Mouse (Mus musculus): ENCODE results near the gene Csrnp2. TPM values are rescaled to one million over a fixed set of nuclear protein-coding genes. Genes with fewer than 3 reads are reported as not detected.

Csrnp2 gene
- total and polyA plus RNA-seq, 2 experiments from 2014 or later, result 36.3 to 67.1 TPM

GRCm38 (mm10) chr15:100463712-100464111 lies 31.6 kb downstream of the Csrnp2 start:
- TF ChIP-seq CTCF (IDR thresholded peaks at IDR 0.05; ENCODE audit: low read depth), result peak; percentile 74

GRCm38 (mm10) chr15:100462086-100462485 lies 33.2 kb downstream of the Csrnp2 start:
- no peaks in the 10 kb centered on the region for H3K36me3 ChIP-seq (ENCODE audit: insufficient read depth)
- TF ChIP-seq CTCF (IDR thresholded peaks at IDR 0.05; ENCODE audit: low read depth), result no peak
- no peak overlapping the region for H3K27ac ChIP-seq (ENCODE audit: low read depth, low read length)
- no peaks in the 10 kb centered on the region for H3K9me3 ChIP-seq (ENCODE audit: low read length)
- no peak overlapping the region for H3K9ac ChIP-seq
- WGBS, result 56% methylated on average over 5 of the region's 5 CpGs
- no peak overlapping the region for H3K4me3 ChIP-seq (ENCODE audit: low read depth, low read length)
- H3K4me1 ChIP-seq (ENCODE audit: insufficient read depth), result no peaks in the 10 kb centered on the region
- no peaks in the 10 kb centered on the region for H3K27me3 ChIP-seq (ENCODE audit: insufficient read depth, low read length)
- ATAC-seq (no peak), DNase-seq (no peak)
- H3K4me2 ChIP-seq (ENCODE audit: low read depth), result no peak overlapping the region

More at GRCm38 (mm10) chr15:100463712-100464111, 31.6 kb downstream of the Csrnp2 start:
- Histone ChIP-seq H3K4me2 (ENCODE audit: low read depth) (no peak overlapping the region), H3K27ac (ENCODE audit: low read depth, low read length) (no peak overlapping the region), H3K36me3 (ENCODE audit: insufficient read depth) (no peaks in the 10 kb centered on the region; the same call in 1 of the 2 replicates), H3K9ac (no peak overlapping the region), H3K9me3 (ENCODE audit: low read length) (no peaks in the 10 kb centered on the region), H3K4me1 (ENCODE audit: insufficient read depth) (0 out of 2 replicates have a peak, but pooled peaks cover 3% of the 10 kb centered on the region), H3K4me3 (ENCODE audit: low read depth, low read length) (no peak overlapping the region), H3K27me3 (ENCODE audit: insufficient read depth, low read length) (no peaks in the 10 kb centered on the region)
- DNase-seq, result peak; percentile 69
- ATAC-seq, result peak; percentile 63
- 29% methylated on average over 6 of the region's 6 CpGs for WGBS

GRCm38 (mm10) chr15:100461646-100462045 lies 33.6 kb downstream of the Csrnp2 start:
- Histone ChIP-seq H3K36me3 (ENCODE audit: insufficient read depth) (no peaks in the 10 kb centered on the region), H3K4me3 (ENCODE audit: low read depth, low read length) (no peak overlapping the region), H3K4me2 (ENCODE audit: low read depth) (no peak overlapping the region), H3K4me1 (ENCODE audit: insufficient read depth) (no peaks in the 10 kb centered on the region), H3K27me3 (ENCODE audit: insufficient read depth, low read length) (no peaks in the 10 kb centered on the region), H3K27ac (ENCODE audit: low read depth, low read length) (no peak overlapping the region), H3K9ac (no peak overlapping the region), H3K9me3 (ENCODE audit: low read length) (no peaks in the 10 kb centered on the region)
- no peak for TF ChIP-seq CTCF (IDR thresholded peaks at IDR 0.05; ENCODE audit: low read depth)
- ATAC-seq (no peak), DNase-seq (no peak)
- WGBS, result 67% methylated on average over 9 of the region's 9 CpGs

- 14% methylated on average over 12 of the region's 12 CpGs for whole genome bisulfite sequencing
- Histone ChIP-seq H3K27me3 (ENCODE audit: insufficient read depth, low read length) (no peaks in the 10 kb centered on the region), H3K27ac (ENCODE audit: low read depth, low read length) (no peak overlapping the region), H3K4me1 (ENCODE audit: insufficient read depth) (no peaks in the 10 kb centered on the region), H3K4me2 (ENCODE audit: low read depth) (no peak overlapping the region), H3K4me3 (ENCODE audit: low read depth, low read length) (no peak overlapping the region), H3K9me3 (ENCODE audit: low read length) (no peaks in the 10 kb centered on the region), H3K9ac (no peak overlapping the region), H3K36me3 (ENCODE audit: insufficient read depth) (no peaks in the 10 kb centered on the region)
- ATAC-seq, result no peak
- no peak for DNase-seq
- TF ChIP-seq CTCF (IDR thresholded peaks at IDR 0.05; ENCODE audit: low read depth), result no peak
Measured at GRCm38 (mm10) chr15:100460942-100461341, 34.3 kb downstream of the Csrnp2 start.

- 38% methylated on average over 10 of the region's 10 CpGs for WGBS
- no peaks in the 10 kb centered on the region for H3K4me1 ChIP-seq (ENCODE audit: insufficient read depth)
- no peak overlapping the region for H3K27ac ChIP-seq (ENCODE audit: low read depth, low read length)
- no peak overlapping the region for H3K9ac ChIP-seq
- no peaks in the 10 kb centered on the region for H3K9me3 ChIP-seq (ENCODE audit: low read length)
- H3K4me3 ChIP-seq (ENCODE audit: low read depth, low read length), result no peak overlapping the region
- ATAC-seq (no peak), DNase-seq (peak; percentile 74)
- no peaks in the 10 kb centered on the region for H3K36me3 ChIP-seq (ENCODE audit: insufficient read depth)
- no peaks in the 10 kb centered on the region for H3K27me3 ChIP-seq (ENCODE audit: insufficient read depth, low read length)
- TF ChIP-seq CTCF (IDR thresholded peaks at IDR 0.05; ENCODE audit: low read depth), result peak; percentile 69
- no peak overlapping the region for H3K4me2 ChIP-seq (ENCODE audit: low read depth)
Measured at GRCm38 (mm10) chr15:100458055-100458454, 37.2 kb downstream of the Csrnp2 start.

- no peak overlapping the region for H3K4me3 ChIP-seq (ENCODE audit: low read depth, low read length)
- ATAC-seq, result peak; percentile 92
- no peaks in the 10 kb centered on the region for H3K9me3 ChIP-seq (ENCODE audit: low read length)
- DNase-seq, result peak; percentile 89
- H3K4me1 ChIP-seq (ENCODE audit: insufficient read depth), result no peaks in the 10 kb centered on the region
- TF ChIP-seq CTCF (IDR thresholded peaks at IDR 0.05; ENCODE audit: low read depth), result peak; percentile 95
- H3K27ac ChIP-seq (ENCODE audit: low read depth, low read length), result no peak overlapping the region
- H3K27me3 ChIP-seq (ENCODE audit: insufficient read depth, low read length), result no peaks in the 10 kb centered on the region
- no peak overlapping the region for H3K4me2 ChIP-seq (ENCODE audit: low read depth)
- WGBS, result 10% methylated on average over 17 of the region's 17 CpGs
- no peak overlapping the region for H3K9ac ChIP-seq
- H3K36me3 ChIP-seq (ENCODE audit: insufficient read depth), result no peaks in the 10 kb centered on the region
Measured at GRCm38 (mm10) chr15:100457340-100457739, 37.9 kb downstream of the Csrnp2 start.

- 61% methylated on average over 7 of the region's 7 CpGs for WGBS
- H3K27me3 ChIP-seq (ENCODE audit: insufficient read depth, low read length), result no peaks in the 10 kb centered on the region
- no peaks in the 10 kb centered on the region for H3K4me1 ChIP-seq (ENCODE audit: insufficient read depth)
- H3K4me3 ChIP-seq (ENCODE audit: low read depth, low read length), result no peak overlapping the region
- DNase-seq, result no peak
- no peak overlapping the region for H3K4me2 ChIP-seq (ENCODE audit: low read depth)
- no peaks in the 10 kb centered on the region for H3K36me3 ChIP-seq (ENCODE audit: insufficient read depth)
- no peak overlapping the region for H3K9ac ChIP-seq
- H3K9me3 ChIP-seq (ENCODE audit: low read length), result no peaks in the 10 kb centered on the region
- no peak overlapping the region for H3K27ac ChIP-seq (ENCODE audit: low read depth, low read length)
- ATAC-seq, result no peak
- no peak for TF ChIP-seq CTCF (IDR thresholded peaks at IDR 0.05; ENCODE audit: low read depth)
Measured at GRCm38 (mm10) chr15:100456356-100456991, 38.8 kb downstream of the Csrnp2 start.

Measured in forebrain, postnatal 0 days (tissue).